Mouse (Mus musculus): ENCODE results near the gene Apba1. TPM values are rescaled to one million over a fixed set of nuclear protein-coding genes. Genes with fewer than 3 reads are reported as not detected.

Apba1 gene
- total RNA-seq, 1 experiment, result 0.22 TPM

DNA sequence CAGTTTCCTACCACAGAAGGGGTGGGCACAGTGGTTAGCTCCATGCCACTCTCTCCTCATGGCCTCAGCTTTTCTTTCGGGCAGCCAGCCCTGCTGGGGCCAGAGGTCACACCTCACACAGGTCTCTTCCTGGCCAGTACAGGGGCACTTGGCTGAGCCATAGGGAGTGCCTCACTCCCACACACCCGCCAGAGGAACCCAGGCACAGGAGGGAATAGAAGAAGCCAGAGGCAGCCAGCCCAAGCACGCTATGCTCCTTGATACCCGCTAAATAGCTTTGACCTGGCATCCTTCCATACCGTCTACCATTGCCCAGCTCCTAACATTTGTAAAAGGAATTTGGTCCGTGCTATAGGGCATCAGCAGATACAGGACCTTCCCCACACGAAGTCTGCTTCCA is 201.2 kb downstream of the Apba1 start:
- no peaks in the 10 kb centered on the region for H3K36me3 ChIP-seq (ENCODE audit: control insufficient read depth, insufficient read depth, low read length, poor library complexity, severe bottlenecking)
- TF ChIP-seq ZC3H11A (IDR thresholded peaks at IDR 0.05; ENCODE audit: borderline replicate concordance, low read depth, low read length), result no peak
- no peak overlapping the region for H3K27ac ChIP-seq (ENCODE audit: insufficient read depth, low read depth, low read length, poor library complexity, severe bottlenecking)
- in situ Hi-C loops (cut with MboI; ENCODE audit: low sequenced_read_pairs in 2 of 2, unreplicated experiment in 2 of 2), result loop anchor here (5.0 to 25.0 kb wide), 2 partner anchors 98 to 373 kb away; no protein-coding TSS in a partner anchor
- no peak for DNase-seq (ENCODE audit: low read depth, low spot score)
- no peak overlapping the region for H3K9ac ChIP-seq (ENCODE audit: insufficient read depth, low read depth, low read length, poor library complexity, severe bottlenecking)
- no peaks in the 10 kb centered on the region for H3K9me3 ChIP-seq (ENCODE audit: control insufficient read depth, insufficient read depth, low read depth, low read length)
- H3K4me3 ChIP-seq (ENCODE audit: insufficient read depth in 1 of 2, low read depth in 1 of 2, low read length in 2 of 2, poor library complexity in 1 of 2, severe bottlenecking in 1 of 2), result no peak overlapping the region
- peaks cover 2 to 19% of the 10 kb centered on the region in 2 experiments; a peak in 2 of 4 replicates for H3K4me1 ChIP-seq (ENCODE audit: control insufficient read depth in 2 of 2, insufficient read depth in 2 of 2, low read length in 2 of 2, poor library complexity in 1 of 2)

DNA sequence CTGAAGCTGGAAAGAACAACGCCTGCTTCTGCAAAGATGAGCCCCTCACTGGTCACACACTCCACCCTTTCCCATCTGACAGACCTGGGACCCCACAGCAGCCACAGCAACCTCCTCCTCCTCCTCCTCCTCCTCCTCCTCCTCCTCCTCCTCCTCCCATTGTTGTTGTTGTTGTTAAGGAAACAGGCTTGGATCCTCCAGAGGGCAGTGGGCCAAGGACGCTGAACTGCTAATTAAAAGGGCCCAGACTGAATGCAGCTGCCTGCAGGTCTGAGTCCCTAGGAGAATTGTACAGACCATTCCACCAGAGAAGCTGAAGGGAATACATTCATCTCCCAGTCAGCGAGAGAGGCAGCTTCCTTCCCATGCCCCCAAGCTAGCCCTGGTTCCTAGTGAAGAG is 201.6 kb downstream of the Apba1 start:
- no peaks in the 10 kb centered on the region for H3K9me3 ChIP-seq (ENCODE audit: control insufficient read depth, insufficient read depth, low read depth, low read length)
- no peak for TF ChIP-seq ZNF384 (IDR thresholded peaks at IDR 0.05; ENCODE audit: low read depth, low read length)
- TF ChIP-seq MAFK (IDR thresholded peaks at IDR 0.05; ENCODE audit: insufficient read depth, low read depth, low read length), result no peak
- TF ChIP-seq ZC3H11A (IDR thresholded peaks at IDR 0.05; ENCODE audit: borderline replicate concordance, low read depth, low read length), result no peak
- no peak for DNase-seq (ENCODE audit: low read depth, low spot score)
- in situ Hi-C loops (cut with MboI; ENCODE audit: low sequenced_read_pairs in 2 of 2, unreplicated experiment in 2 of 2), result loop anchor here (25.0 kb wide), 1 partner anchor 373 kb away; no protein-coding TSS in a partner anchor
- H3K4me3 ChIP-seq (ENCODE audit: insufficient read depth in 1 of 2, low read depth in 1 of 2, low read length in 2 of 2, poor library complexity in 1 of 2, severe bottlenecking in 1 of 2), result no peak overlapping the region
- H3K9ac ChIP-seq (ENCODE audit: insufficient read depth, low read depth, low read length, poor library complexity, severe bottlenecking), result no peak overlapping the region
- peaks cover 2 to 19% of the 10 kb centered on the region in 2 experiments; a peak in 2 of 4 replicates for H3K4me1 ChIP-seq (ENCODE audit: control insufficient read depth in 2 of 2, insufficient read depth in 2 of 2, low read length in 2 of 2, poor library complexity in 1 of 2)
- H3K27ac ChIP-seq (ENCODE audit: insufficient read depth, low read depth, low read length, poor library complexity, severe bottlenecking), result no peak overlapping the region
- H3K36me3 ChIP-seq (ENCODE audit: control insufficient read depth, insufficient read depth, low read length, poor library complexity, severe bottlenecking), result no peaks in the 10 kb centered on the region

DNA sequence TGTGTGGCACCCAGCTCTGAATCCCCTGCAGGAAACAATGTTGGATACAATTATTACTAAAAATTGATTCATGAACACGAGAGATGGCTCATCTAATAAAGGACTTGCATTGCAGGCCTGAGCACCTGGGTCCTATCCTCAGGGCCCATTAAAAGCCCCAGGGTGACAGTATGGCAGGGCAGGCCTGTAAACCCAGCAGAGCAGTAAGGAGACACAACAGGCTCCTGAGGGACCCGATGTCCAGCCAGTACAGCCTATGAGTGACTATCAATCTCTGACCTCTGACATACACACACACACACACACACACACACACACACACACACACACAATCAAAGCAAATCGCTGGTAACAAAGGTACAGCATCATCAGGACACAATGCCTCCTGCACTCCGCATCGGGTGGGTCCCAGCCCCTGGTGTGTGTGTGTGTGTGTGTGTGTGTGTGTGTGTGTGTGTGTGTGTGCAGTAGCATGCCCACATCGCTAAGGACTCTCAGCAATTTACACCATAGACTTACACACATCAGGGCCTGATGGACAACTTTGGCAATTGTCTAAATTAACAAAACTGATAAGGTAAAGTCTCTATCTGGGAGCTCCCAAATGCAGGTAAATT is 202.3 kb downstream of the Apba1 start:
- H3K9ac ChIP-seq (ENCODE audit: insufficient read depth, low read depth, low read length, poor library complexity, severe bottlenecking), result no peak overlapping the region
- TF ChIP-seq CHD2 (IDR thresholded peaks at IDR 0.05; ENCODE audit: low read depth, low read length) (no peak), ZC3H11A (IDR thresholded peaks at IDR 0.05; ENCODE audit: borderline replicate concordance, low read depth, low read length) (no peak), MAFK (IDR thresholded peaks at IDR 0.05; ENCODE audit: insufficient read depth, low read depth, low read length) (no peak), HCFC1 (IDR thresholded peaks at IDR 0.05; ENCODE audit: borderline replicate concordance, insufficient read depth, low read length) (no peak), ZNF384 (IDR thresholded peaks at IDR 0.05; ENCODE audit: low read depth, low read length) (no peak)
- H3K9me3 ChIP-seq (ENCODE audit: control insufficient read depth, insufficient read depth, low read depth, low read length), result no peaks in the 10 kb centered on the region
- peaks cover 2 to 14% of the 10 kb centered on the region in 2 experiments; a peak in 2 of 4 replicates for H3K4me1 ChIP-seq (ENCODE audit: control insufficient read depth in 2 of 2, insufficient read depth in 2 of 2, low read length in 2 of 2, poor library complexity in 1 of 2)
- H3K4me3 ChIP-seq (ENCODE audit: insufficient read depth in 1 of 2, low read depth in 1 of 2, low read length in 2 of 2, poor library complexity in 1 of 2, severe bottlenecking in 1 of 2), result no peak overlapping the region
- H3K36me3 ChIP-seq (ENCODE audit: control insufficient read depth, insufficient read depth, low read length, poor library complexity, severe bottlenecking), result no peaks in the 10 kb centered on the region
- DNase-seq (ENCODE audit: low read depth, low spot score), result no peak
- no peak overlapping the region for H3K27ac ChIP-seq (ENCODE audit: insufficient read depth, low read depth, low read length, poor library complexity, severe bottlenecking)
- in situ Hi-C loops (cut with MboI; ENCODE audit: low sequenced_read_pairs in 2 of 2, unreplicated experiment in 2 of 2), result loop anchor here (25.0 kb wide), 1 partner anchor 374 kb away; no protein-coding TSS in a partner anchor

DNA sequence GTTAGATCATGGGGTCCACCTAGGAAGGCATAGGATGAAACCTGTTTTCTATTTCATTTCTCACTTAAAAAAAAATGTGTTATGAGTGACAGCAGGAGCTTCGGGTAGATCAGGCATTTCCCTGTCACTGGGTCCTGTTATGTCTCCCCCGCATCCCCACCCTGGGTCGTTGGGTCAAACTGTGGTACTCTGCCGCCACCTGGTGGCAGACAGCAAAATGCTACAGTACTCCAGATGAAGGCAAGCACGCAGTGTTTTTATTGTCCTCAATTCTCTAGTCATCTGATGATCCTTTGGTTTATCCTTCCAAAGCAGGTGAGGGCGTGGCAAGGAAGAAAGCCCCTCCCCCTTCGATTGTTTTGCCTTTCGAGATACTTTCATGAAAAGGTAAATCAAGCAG is 202.8 kb downstream of the Apba1 start:
- in situ Hi-C loops (cut with MboI; ENCODE audit: low sequenced_read_pairs in 2 of 2, unreplicated experiment in 2 of 2), result loop anchor here (25.0 kb wide), 1 partner anchor 374 kb away; no protein-coding TSS in a partner anchor
- TF ChIP-seq ZNF384 (IDR thresholded peaks at IDR 0.05; ENCODE audit: low read depth, low read length) (0 out of 2 replicates have a peak, but pooled peaks have one; percentile 17), ZC3H11A (IDR thresholded peaks at IDR 0.05; ENCODE audit: borderline replicate concordance, low read depth, low read length) (peak; percentile 97), CHD2 (IDR thresholded peaks at IDR 0.05; ENCODE audit: low read depth, low read length) (no peak)
- Histone ChIP-seq H3K9ac (ENCODE audit: insufficient read depth, low read depth, low read length, poor library complexity, severe bottlenecking) (no peak overlapping the region), H3K27ac (ENCODE audit: insufficient read depth, low read depth, low read length, poor library complexity, severe bottlenecking) (no peak overlapping the region), H3K4me3 (ENCODE audit: insufficient read depth in 1 of 2, low read depth in 1 of 2, low read length in 2 of 2, poor library complexity in 1 of 2, severe bottlenecking in 1 of 2) (no peak overlapping the region), H3K4me1 (ENCODE audit: control insufficient read depth in 2 of 2, insufficient read depth in 2 of 2, low read length in 2 of 2, poor library complexity in 1 of 2) (peaks cover 2 to 11% of the 10 kb centered on the region in 2 experiments; a peak in 1 of 4 replicates), H3K9me3 (ENCODE audit: control insufficient read depth, insufficient read depth, low read depth, low read length) (no peaks in the 10 kb centered on the region), H3K36me3 (ENCODE audit: control insufficient read depth, insufficient read depth, low read length, poor library complexity, severe bottlenecking) (no peaks in the 10 kb centered on the region)
- peak; percentile 66 for DNase-seq (ENCODE audit: low read depth, low spot score)

All from ES-E14 (cell line).